Comparison of ENCODE assay signal across 24 mouse cellular contexts in genomic region chr5:118760986-118761385, GRCm38 (mm10).
"Had no signal": no experiment of that assay in that cellular context is flagged by ENCODE, and none has a peak within 500 bp of the region (broad histone marks: within the 10 kb centered on the region; RNA-seq: fewer than 3 reads in every experiment).

No protein-coding gene starts in this region.

- H3K9me3 ChIP-seq: heart, embryonic 10.5 days; heart, embryonic 12.5 days; hindbrain, embryonic 10.5 days; hindbrain, embryonic 13.5 days; hindbrain, embryonic 15.5 days; limb, embryonic 10.5 days; limb, embryonic 12.5 days; liver, embryonic 12.5 days had no signal

- H3K4me2 ChIP-seq: heart, embryonic 12.5 days; hindbrain, embryonic 13.5 days; hindbrain, embryonic 15.5 days; limb, embryonic 12.5 days; liver, embryonic 12.5 days had no signal

- H3K27me3 ChIP-seq: heart, embryonic 12.5 days; hindbrain, embryonic 13.5 days; hindbrain, embryonic 15.5 days; limb, embryonic 12.5 days; liver, embryonic 12.5 days had no signal

- H3K27ac ChIP-seq: gastrocnemius, adult 2 months; heart, embryonic 10.5 days; hindbrain, embryonic 10.5 days; hindbrain, embryonic 13.5 days; hindbrain, embryonic 15.5 days; hindbrain, postnatal 0 days; layer of hippocampus, adult 2 months; left cerebral cortex, adult 2 months; limb, embryonic 10.5 days; limb, embryonic 12.5 days; liver, embryonic 14.5 days had no signal

- H3K4me1 ChIP-seq: hindbrain, embryonic 13.5 days; hindbrain, embryonic 15.5 days; limb, embryonic 12.5 days; liver, embryonic 12.5 days had no signal

- H3K9ac ChIP-seq: heart, embryonic 12.5 days; hindbrain, embryonic 13.5 days; hindbrain, embryonic 15.5 days; limb, embryonic 12.5 days; liver, embryonic 12.5 days; liver, embryonic 14.5 days had no signal

- ATAC-seq: hindbrain, postnatal 0 days; liver, embryonic 12.5 days had no signal

- DNase-seq: gastrocnemius, adult 2 months; gastrocnemius, postnatal 10 days; gastrocnemius, postnatal 25 days; heart, adult 18-20 months; heart, postnatal 10 days; heart, postnatal 4 days; kidney, adult 11 months; kidney, adult 2 months; kidney, postnatal 10 days; kidney, postnatal 25 days; kidney, postnatal 4 days; liver had no signal

- H3K4me3 ChIP-seq: gastrocnemius, adult 2 months; heart, embryonic 10.5 days; heart, embryonic 12.5 days; hindbrain, embryonic 10.5 days; hindbrain, embryonic 13.5 days; hindbrain, embryonic 15.5 days; layer of hippocampus, adult 2 months; left cerebral cortex, adult 2 months; limb, embryonic 10.5 days; limb, embryonic 12.5 days; liver, embryonic 12.5 days had no signal
